Mouse (Mus musculus) lung, embryonic 16.5 days (tissue): Measurements from ENCODE around the gene Mrpl46. TPM values are rescaled to one million over a fixed set of nuclear protein-coding genes. Genes with fewer than 3 reads are reported as not detected.
A peak's percentile ranks its signal among the peaks of the same experiment; 100 is the strongest.

Source experiments
- ATAC-seq: fragments of 200-750 bp; cut with Nextera tagmentation; 2 replicates; pipeline ENCODE4 v1.8.0; 2017; ENCODE audit warnings: low read depth, mild to moderate bottlenecking, moderate library complexity
- H3K27ac ChIP-seq: fragments of 300-500 bp; sonication (generic); 2 replicates; pipeline ENCODE4 v1.5.1; 2014; ENCODE audit warnings: mild to moderate bottlenecking, control low read depth, low read length
- H3K27me3 ChIP-seq: fragments of 300-500 bp; sonication (generic); 2 replicates; pipeline ENCODE4 v1.6.1; 2014; ENCODE audit warnings: low read depth, low read length, mixed read lengths; ENCODE audit not compliant: control insufficient read depth, insufficient read depth
- H3K36me3 ChIP-seq: fragments of 300-500 bp; sonication (generic); 2 replicates; pipeline ENCODE4 v1.6.1; 2014; ENCODE audit warnings: low read length; ENCODE audit not compliant: control insufficient read depth, insufficient read depth
- H3K4me1 ChIP-seq: fragments of 300-500 bp; sonication (generic); replicated peaks from 2 replicates; pipeline ENCODE4 v1.6.1; 2014; ENCODE audit warnings: low read length, mixed read lengths; ENCODE audit not compliant: control insufficient read depth, insufficient read depth
- H3K4me2 ChIP-seq: fragments of 300-500 bp; sonication (generic); 2 replicates; pipeline ENCODE4 v1.6.1; 2014; ENCODE audit warnings: low read depth, low read length, control low read depth
- H3K4me3 ChIP-seq: fragments of 300-500 bp; sonication (generic); 2 replicates; pipeline ENCODE4 v1.5.1; 2014; ENCODE audit warnings: mild to moderate bottlenecking, low read length, control low read depth
- H3K9ac ChIP-seq: fragments of 300-500 bp; sonication (generic); 2 replicates; pipeline ENCODE4 v1.6.1; 2014; ENCODE audit warnings: low read length, control low read depth
- H3K9me3 ChIP-seq: fragments of 300-500 bp; sonication (generic); 2 replicates; pipeline ENCODE4 v1.6.1; 2016; ENCODE audit warnings: low read length; ENCODE audit not compliant: control insufficient read depth
- WGBS: fragments of 180-500 bp; shearing (Covaris S2); extraction: QIAGEN DNeasy Blood & Tissue Kit; methylation state at CpG from one replicate; pipeline ENCODE4 v1.1.7; 2014; 5-methylcytosine and 5-hydroxymethylcytosine counted together
- polyA plus RNA-seq: library from polyadenylated mRNA; unstranded; fragments of >200 nt; fragmentation: Nextera tagmentation; extraction: Ambion mirVana; gene quantifications from 2 replicates; pipeline ENCODE4 v1.2.1, GENCODE M21; 2015

The Mrpl46 gene
- 57.6 and 60.1 TPM in 2 replicates for polyA plus RNA-seq

DNA sequence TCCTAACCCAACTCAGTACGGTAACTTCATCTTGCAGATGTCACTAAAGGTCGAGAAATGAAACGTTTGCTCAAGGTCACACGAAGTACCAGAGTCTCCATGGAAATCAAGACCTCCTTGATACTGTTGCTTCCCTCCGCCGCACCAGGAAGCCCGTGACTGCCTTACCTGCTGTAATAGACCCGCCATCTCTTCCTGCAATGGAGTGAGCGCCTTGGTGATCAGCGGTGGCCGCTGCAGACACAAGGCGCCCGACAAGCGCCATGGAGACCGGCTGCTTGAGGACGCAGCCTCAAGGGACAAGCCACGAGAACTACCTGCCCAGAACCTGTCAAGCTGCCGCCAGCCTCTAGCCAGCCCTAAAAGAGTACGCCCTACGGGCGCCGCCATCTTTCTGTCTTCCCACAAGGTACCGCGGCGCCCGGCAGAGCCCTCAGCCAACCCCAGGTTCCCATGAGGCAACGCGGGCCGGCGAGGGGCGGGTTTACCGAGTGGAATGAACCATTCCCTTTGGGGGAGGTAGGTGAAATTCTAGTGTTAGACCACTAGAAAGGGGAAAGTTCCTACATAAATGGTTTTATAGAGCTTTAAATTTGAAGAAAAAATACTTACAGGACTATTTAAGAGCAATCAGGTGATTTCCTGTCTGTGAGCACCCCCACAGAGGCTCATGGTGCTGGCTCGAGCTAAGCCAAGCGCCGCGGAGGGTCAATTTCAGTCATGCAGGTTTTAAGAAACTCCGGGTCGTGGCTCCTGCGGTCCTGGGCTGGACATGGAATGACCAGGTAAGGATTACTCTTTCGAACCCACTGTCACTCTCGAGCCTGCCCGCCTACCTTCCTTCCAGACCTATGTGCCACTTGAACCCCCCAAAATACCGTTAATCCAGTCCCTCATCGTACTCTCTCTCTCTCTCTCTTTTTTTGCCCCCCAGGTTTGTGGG, at the start of gene Mrpl46, which contains the start of gene Mrps11:
Mrpl46 (minus strand) TSS at position 893 of the 943 bp plus-strand sequence.
Mrps11 (plus strand) TSS at position 481 of the 943 bp plus-strand sequence.
- Histone ChIP-seq H3K9ac (peak within 1 kb of the TSS; percentile 82), H3K27ac (no peak within 1 kb of the TSS; the same call in 1 of the 2 replicates), H3K4me1 (peaks cover 9% of the 10 kb centered on the region), H3K4me2 (peak within 1 kb of the TSS; percentile 83), H3K36me3 (peaks cover 15% of the 10 kb centered on the region), H3K9me3 (no peaks in the 10 kb centered on the region), H3K27me3 (no peaks in the 10 kb centered on the region), H3K4me3 (peak within 1 kb of the TSS; percentile 94)
- WGBS: under 1% methylated on average over 44 of the region's 44 CpGs
- ATAC-seq: peak; percentile 98

DNA sequence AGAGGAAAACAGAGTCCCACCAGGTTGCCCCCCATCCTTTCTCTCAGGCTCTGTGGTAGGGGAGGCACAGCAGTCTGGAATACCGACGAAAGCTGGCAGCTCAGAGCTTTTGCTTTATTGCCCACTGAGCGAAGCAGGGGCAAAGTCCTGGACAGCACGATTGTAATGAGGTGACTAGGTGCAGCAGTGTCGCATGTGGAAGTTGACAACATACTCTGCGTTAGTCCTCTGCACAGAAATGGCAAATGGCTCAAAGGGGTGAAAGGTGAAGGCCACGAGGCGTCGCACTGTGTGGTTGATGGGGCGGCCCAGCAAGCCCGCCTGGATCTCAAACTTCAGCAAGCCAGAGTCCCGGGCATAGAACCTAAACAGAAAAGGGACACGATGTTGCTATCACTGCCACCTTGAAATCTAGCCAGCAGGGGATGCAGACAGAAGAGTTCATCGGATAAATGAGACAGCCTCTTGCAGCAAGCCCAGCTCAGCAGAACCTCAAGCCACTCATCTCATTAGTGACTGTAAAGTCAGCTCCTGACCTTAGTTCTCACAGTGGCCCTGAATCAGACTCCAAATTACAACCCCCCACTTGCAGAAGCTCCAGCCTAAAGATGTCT, 44.5 kb upstream of the Mrpl46 start:
- peaks cover 8% of the 10 kb centered on the region; the same call in 1 of the 2 replicates for H3K36me3 ChIP-seq
- no peak overlapping the region for H3K27ac ChIP-seq
- H3K9ac ChIP-seq: no peak overlapping the region
- no peak overlapping the region for H3K4me2 ChIP-seq
- 70% methylated on average over 14 of the region's 14 CpGs for WGBS
- no peak for ATAC-seq
- no peaks in the 10 kb centered on the region for H3K27me3 ChIP-seq
- no peaks in the 10 kb centered on the region for H3K4me1 ChIP-seq
- no peaks in the 10 kb centered on the region for H3K9me3 ChIP-seq
- no peak overlapping the region for H3K4me3 ChIP-seq

DNA sequence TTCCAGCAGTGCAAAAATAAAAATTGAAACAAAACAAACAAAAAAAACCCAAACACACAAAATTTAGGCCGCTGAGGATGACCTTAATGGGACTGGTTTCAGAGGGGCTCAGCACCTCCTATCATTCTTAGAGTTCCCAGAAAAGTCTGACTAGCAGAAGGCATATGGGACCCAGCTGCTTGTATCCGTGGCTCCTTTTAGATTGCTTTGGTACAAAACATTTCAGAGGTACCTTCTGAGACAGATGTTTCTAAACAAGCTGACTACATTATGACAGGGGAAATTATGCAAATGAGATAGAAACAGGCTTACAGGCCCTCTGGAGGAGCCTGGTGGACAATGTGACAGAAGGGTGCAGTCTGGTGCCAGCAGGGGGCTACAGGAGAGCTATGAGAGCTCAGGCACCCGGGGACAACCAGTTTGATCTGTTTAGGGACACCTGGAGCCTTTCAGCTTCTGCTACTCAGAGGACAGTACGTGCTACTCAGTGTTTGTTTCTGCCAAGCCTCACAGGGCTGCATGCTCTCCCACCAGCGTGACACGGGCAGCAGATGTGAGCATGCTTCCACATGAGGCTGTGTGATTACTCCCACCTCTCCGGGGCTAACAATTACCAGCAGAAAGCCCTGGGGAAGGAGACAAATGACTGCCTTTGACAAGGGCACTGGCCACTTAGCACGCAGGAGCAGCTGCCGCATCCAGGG, 43.5 kb upstream of the Mrpl46 start:
- Histone ChIP-seq H3K4me1 (no peaks in the 10 kb centered on the region), H3K27ac (no peak overlapping the region), H3K9me3 (no peaks in the 10 kb centered on the region), H3K27me3 (no peaks in the 10 kb centered on the region), H3K4me2 (no peak overlapping the region), H3K4me3 (no peak overlapping the region), H3K36me3 (peaks cover 8% of the 10 kb centered on the region; the same call in 1 of the 2 replicates), H3K9ac (no peak overlapping the region)
- WGBS: 58% methylated on average over 9 of the region's 9 CpGs
- ATAC-seq: 0 out of 2 replicates have a peak, but pooled peaks have one; percentile 20

DNA sequence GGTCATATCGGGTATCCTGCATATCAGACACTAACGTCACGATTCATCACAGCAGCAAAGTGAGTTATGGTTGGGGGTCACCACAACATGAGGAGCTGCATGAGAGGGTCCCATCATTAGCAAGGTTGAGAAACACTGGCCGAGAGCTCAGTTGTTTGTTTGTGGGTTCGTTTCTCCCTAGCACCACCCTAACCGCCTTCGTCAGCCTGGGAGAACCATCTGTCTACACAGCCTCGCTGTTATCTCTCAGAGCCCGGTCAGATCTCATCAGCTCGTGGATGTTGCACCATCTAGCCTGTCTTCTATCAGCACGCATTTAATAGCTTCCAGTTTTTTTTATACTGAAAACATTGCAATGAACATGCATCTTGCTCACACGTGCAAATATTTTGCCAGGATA, 35.0 kb upstream of the Mrpl46 start:
- WGBS: 71% methylated on average over 12 of the region's 12 CpGs

DNA sequence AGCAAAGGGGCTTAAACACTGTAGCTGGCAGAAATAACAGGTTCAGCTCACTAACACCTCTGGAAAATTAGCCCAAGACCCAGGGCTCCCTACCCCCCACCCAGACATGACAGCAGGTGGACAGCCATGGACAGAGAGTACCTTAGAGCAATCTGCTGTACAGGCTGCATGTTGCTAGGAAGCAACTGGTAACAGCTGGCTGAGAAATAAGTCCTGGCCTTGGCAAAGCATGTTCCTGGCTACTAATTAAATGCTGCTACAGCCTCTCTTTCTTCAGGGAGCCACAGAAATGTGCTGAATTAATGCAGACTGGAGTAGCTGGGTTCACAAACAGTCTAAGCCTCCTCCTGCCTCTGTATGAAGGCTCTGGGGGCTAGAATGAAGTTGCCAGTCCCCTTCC, 31.4 kb upstream of the Mrpl46 start:
- Histone ChIP-seq H3K27me3 (no peaks in the 10 kb centered on the region), H3K4me3 (no peak overlapping the region), H3K27ac (no peak overlapping the region), H3K4me1 (no peaks in the 10 kb centered on the region), H3K9ac (no peak overlapping the region), H3K36me3 (no peaks in the 10 kb centered on the region), H3K9me3 (no peaks in the 10 kb centered on the region), H3K4me2 (no peak overlapping the region)
- ATAC-seq: no peak

More for the DNA sequence above, 35.0 kb upstream of the Mrpl46 start:
- Histone ChIP-seq H3K36me3 (no peaks in the 10 kb centered on the region), H3K4me1 (no peaks in the 10 kb centered on the region), H3K27ac (no peak overlapping the region), H3K4me3 (no peak overlapping the region), H3K4me2 (no peak overlapping the region), H3K9me3 (no peaks in the 10 kb centered on the region), H3K27me3 (no peaks in the 10 kb centered on the region), H3K9ac (no peak overlapping the region)
- ATAC-seq: no peak

DNA sequence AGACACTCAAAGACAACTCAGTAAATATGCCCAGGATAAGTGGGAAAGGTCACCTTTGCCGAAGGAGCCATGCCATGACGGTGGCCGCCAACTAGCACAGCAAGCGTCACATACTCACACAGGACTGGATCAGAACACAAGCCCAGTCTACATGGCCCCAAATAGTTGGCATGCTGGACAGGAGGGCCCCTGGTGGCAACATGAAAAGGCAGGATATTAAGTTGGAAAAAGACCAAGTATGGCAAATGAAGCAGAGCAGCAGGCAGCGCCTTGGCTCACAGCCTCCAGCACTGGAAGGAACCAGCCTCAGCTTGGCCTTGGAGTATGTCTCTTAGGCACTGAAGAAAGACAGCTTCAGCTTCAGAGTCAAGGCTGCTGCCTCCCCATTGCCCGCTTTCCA, 30.5 kb upstream of the Mrpl46 start:
- whole genome bisulfite sequencing: 79% methylated on average over 6 of the region's 6 CpGs
- H3K27ac ChIP-seq: no peak overlapping the region
- H3K36me3 ChIP-seq: no peaks in the 10 kb centered on the region
- H3K4me1 ChIP-seq: no peaks in the 10 kb centered on the region
- H3K4me3 ChIP-seq: no peak overlapping the region
- no peak for ATAC-seq
- no peak overlapping the region for H3K4me2 ChIP-seq
- H3K9ac ChIP-seq: no peak overlapping the region
- no peaks in the 10 kb centered on the region for H3K27me3 ChIP-seq
- H3K9me3 ChIP-seq: no peaks in the 10 kb centered on the region

DNA sequence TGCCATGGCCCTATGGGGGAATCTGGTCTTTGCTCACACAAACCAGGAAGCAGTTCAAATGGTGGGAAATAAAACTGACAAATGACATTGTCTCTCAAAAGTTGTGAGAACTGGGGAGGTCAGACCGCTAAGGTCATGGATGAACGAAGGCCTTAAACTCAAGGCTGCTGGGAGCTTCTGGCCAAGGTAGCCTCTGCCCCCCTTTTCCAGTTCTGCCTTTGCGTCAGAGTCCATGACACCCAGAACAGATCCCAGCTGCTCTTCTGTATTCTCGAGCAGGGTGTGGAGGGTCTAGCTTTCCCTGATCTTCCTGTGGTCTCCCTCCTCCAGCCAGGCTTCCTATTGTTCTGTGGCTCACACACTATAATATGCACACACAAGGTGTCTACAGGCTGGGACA, 23.9 kb upstream of the Mrpl46 start:
- Histone ChIP-seq H3K4me2 (no peak overlapping the region), H3K9me3 (no peaks in the 10 kb centered on the region), H3K27me3 (no peaks in the 10 kb centered on the region), H3K27ac (no peak overlapping the region), H3K4me1 (no peaks in the 10 kb centered on the region), H3K9ac (no peak overlapping the region), H3K4me3 (no peak overlapping the region), H3K36me3 (no peaks in the 10 kb centered on the region)
- WGBS: 60% methylated on average over 4 of the region's 4 CpGs
- no peak for ATAC-seq

DNA sequence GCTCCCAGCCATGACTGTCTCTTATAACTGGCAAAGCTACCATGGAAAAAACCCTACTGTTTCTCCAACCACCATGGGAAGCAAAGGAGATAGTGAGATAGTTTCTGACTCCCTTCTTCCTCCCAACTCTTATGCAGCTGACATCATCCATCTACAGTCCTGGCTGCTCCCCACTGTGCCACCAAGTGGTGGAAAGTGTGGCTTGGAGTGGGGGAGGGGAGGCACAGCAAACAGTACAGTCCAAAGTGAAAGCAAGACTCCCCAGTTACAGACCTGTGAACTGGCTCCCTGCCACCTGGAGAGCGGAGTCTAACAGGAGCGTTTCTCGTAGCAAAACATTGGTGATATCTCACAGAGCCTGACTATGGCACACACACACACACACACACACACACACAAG, 20.5 kb upstream of the Mrpl46 start:
- H3K4me2 ChIP-seq: no peak overlapping the region
- H3K4me3 ChIP-seq: no peak overlapping the region
- no peak overlapping the region for H3K27ac ChIP-seq
- ATAC-seq: 0 out of 2 replicates have a peak, but pooled peaks have one; percentile 12
- WGBS: 55% methylated on average over 3 of the region's 3 CpGs
- H3K4me1 ChIP-seq: no peaks in the 10 kb centered on the region
- no peaks in the 10 kb centered on the region for H3K9me3 ChIP-seq
- no peaks in the 10 kb centered on the region; the same call in 1 of the 2 replicates for H3K27me3 ChIP-seq
- H3K36me3 ChIP-seq: no peaks in the 10 kb centered on the region
- no peak overlapping the region for H3K9ac ChIP-seq
